Mouse (Mus musculus): ENCODE data around the gene Cyb561a3. TPM values are rescaled to one million over a fixed set of nuclear protein-coding genes. Genes with fewer than 3 reads are reported as not detected.

Cyb561a3 gene
- polyA plus RNA-seq, 1 experiment from 2014 or later = 14.5 TPM

GRCm38 (mm10) chr19:10591659-10592377 lies 14.8 kb downstream of the Cyb561a3 start:
- WGBS (ENCODE audit: insufficient replicate concordance) = 68% methylated on average over 6 of the region's 6 CpGs
- Histone ChIP-seq H3K4me1 (replicated peaks) (peaks cover 44% of the 10 kb centered on the region), H3K36me3 (replicated peaks) (peaks cover 75% of the 10 kb centered on the region), H3K27me3 (no peaks in the 10 kb centered on the region), H3K4me3 (replicated peaks) (no peak overlapping the region), H3K9ac (no peak overlapping the region), H3K27ac (replicated peaks) (peak overlapping the region; percentile 69), H3K4me2 (peak overlapping the region; percentile 30; the same call in 1 of the 2 replicates), H3K9me3 (replicated peaks) (no peaks in the 10 kb centered on the region)
- ATAC-seq (ENCODE audit: insufficient read depth) = peak; percentile 77

GRCm38 (mm10) chr19:10598188-10598587 lies 21.2 kb downstream of the Cyb561a3 start:
- H3K4me3 ChIP-seq (replicated peaks) = no peak overlapping the region
- H3K9me3 ChIP-seq (replicated peaks) = no peaks in the 10 kb centered on the region
- no peak overlapping the region for H3K27ac ChIP-seq (replicated peaks)
- peaks cover 27% of the 10 kb centered on the region for H3K4me1 ChIP-seq (replicated peaks)
- H3K36me3 ChIP-seq (replicated peaks) = peaks cover 66% of the 10 kb centered on the region
- no peaks in the 10 kb centered on the region for H3K27me3 ChIP-seq
- no peak for ATAC-seq (ENCODE audit: insufficient read depth)
- H3K9ac ChIP-seq = no peak overlapping the region
- H3K4me2 ChIP-seq = no peak overlapping the region
- WGBS (ENCODE audit: insufficient replicate concordance) = 30% methylated on average over 3 of the region's 3 CpGs

GRCm38 (mm10) chr19:10599648-10600047 lies 22.7 kb downstream of the Cyb561a3 start:
- H3K9me3 ChIP-seq (replicated peaks) = no peaks in the 10 kb centered on the region
- 90% methylated on average over 2 of the region's 2 CpGs for WGBS (ENCODE audit: insufficient replicate concordance)
- H3K36me3 ChIP-seq (replicated peaks) = peaks cover 53% of the 10 kb centered on the region
- H3K27me3 ChIP-seq = no peaks in the 10 kb centered on the region
- H3K4me1 ChIP-seq (replicated peaks) = peaks cover 35% of the 10 kb centered on the region
- no peak for ATAC-seq (ENCODE audit: insufficient read depth)
- H3K27ac ChIP-seq (replicated peaks) = no peak overlapping the region
- no peak overlapping the region for H3K9ac ChIP-seq
- no peak overlapping the region for H3K4me2 ChIP-seq
- H3K4me3 ChIP-seq (replicated peaks) = no peak overlapping the region

- H3K27ac ChIP-seq (replicated peaks) = peak overlapping the region; percentile 67
- 0 out of 2 replicates have a peak overlapping the region, but pooled peaks have one; percentile 1 for H3K9ac ChIP-seq
- no peak for ATAC-seq (ENCODE audit: insufficient read depth)
- H3K36me3 ChIP-seq (replicated peaks) = peaks cover 34% of the 10 kb centered on the region
- peak overlapping the region; percentile 38 for H3K4me3 ChIP-seq (replicated peaks)
- H3K9me3 ChIP-seq (replicated peaks) = no peaks in the 10 kb centered on the region
- H3K4me1 ChIP-seq (replicated peaks) = peaks cover 49% of the 10 kb centered on the region
- no peaks in the 10 kb centered on the region for H3K27me3 ChIP-seq
- peak overlapping the region; percentile 87 for H3K4me2 ChIP-seq
- WGBS (ENCODE audit: insufficient replicate concordance) = 26% methylated on average over 6 of the region's 6 CpGs
These were observed 25.3 kb downstream of the Cyb561a3 start for GRCm38 (mm10) chr19:10602247-10602769.

- ATAC-seq (ENCODE audit: insufficient read depth) = no peak
- H3K9ac ChIP-seq = peak overlapping the region; percentile 78; the same call in 1 of the 2 replicates
These were observed 25.8 kb downstream of the Cyb561a3 start for GRCm38 (mm10) chr19:10602787-10603186.

GRCm38 (mm10) chr19:10603660-10604523 lies 26.9 kb downstream of the Cyb561a3 start:
- Histone ChIP-seq H3K4me3 (replicated peaks) (peak overlapping the region; percentile 88), H3K9me3 (replicated peaks) (no peaks in the 10 kb centered on the region), H3K27me3 (no peaks in the 10 kb centered on the region), H3K27ac (replicated peaks) (peak overlapping the region; percentile 94), H3K4me1 (replicated peaks) (peaks cover 58% of the 10 kb centered on the region), H3K4me2 (peak overlapping the region; percentile 87), H3K9ac (peak overlapping the region; percentile 78; the same call in 1 of the 2 replicates), H3K36me3 (replicated peaks) (peaks cover 36% of the 10 kb centered on the region)
- ATAC-seq (ENCODE audit: insufficient read depth) = no peak
- WGBS (ENCODE audit: insufficient replicate concordance) = 69% methylated on average over 18 of the region's 18 CpGs

More at GRCm38 (mm10) chr19:10602787-10603186, 25.8 kb downstream of the Cyb561a3 start:
- no peaks in the 10 kb centered on the region for H3K9me3 ChIP-seq (replicated peaks)
- peak overlapping the region; percentile 38 for H3K4me3 ChIP-seq (replicated peaks)
- peaks cover 35% of the 10 kb centered on the region for H3K36me3 ChIP-seq (replicated peaks)
- peaks cover 54% of the 10 kb centered on the region for H3K4me1 ChIP-seq (replicated peaks)
- peak overlapping the region; percentile 94 for H3K27ac ChIP-seq (replicated peaks)
- H3K4me2 ChIP-seq = peak overlapping the region; percentile 87
- WGBS (ENCODE audit: insufficient replicate concordance) = 2% methylated on average over 9 of the region's 9 CpGs
- no peaks in the 10 kb centered on the region for H3K27me3 ChIP-seq

GRCm38 (mm10) chr19:10604534-10604933 lies 27.6 kb downstream of the Cyb561a3 start:
- no peak for ATAC-seq (ENCODE audit: insufficient read depth)
- H3K4me1 ChIP-seq (replicated peaks) = peaks cover 58% of the 10 kb centered on the region
- 34% methylated on average over 3 of the region's 3 CpGs for WGBS (ENCODE audit: insufficient replicate concordance)

GRCm38 (mm10) chr19:10605293-10605900 lies 28.4 kb downstream of the Cyb561a3 start, which contains the start of the genes Ddb1 and Tkfc:
Gene Ddb1 (plus strand): TSS chr19:10605327.
Gene Tkfc (minus strand): TSS chr19:10605654.
- Histone ChIP-seq H3K4me2 (peak within 1 kb of the TSS; percentile 87), H3K9me3 (replicated peaks) (no peaks in the 10 kb centered on the region), H3K36me3 (replicated peaks) (peaks cover 40% of the 10 kb centered on the region), H3K9ac (peak within 1 kb of the TSS; percentile 97), H3K27ac (replicated peaks) (peak within 1 kb of the TSS; percentile 94), H3K4me1 (replicated peaks) (peaks cover 58% of the 10 kb centered on the region), H3K4me3 (replicated peaks) (peak within 1 kb of the TSS; percentile 88), H3K27me3 (no peaks in the 10 kb centered on the region)
- peak; percentile 95 for ATAC-seq (ENCODE audit: insufficient read depth)
- under 1% methylated on average over 49 of the region's 49 CpGs for WGBS (ENCODE audit: insufficient replicate concordance)

More at GRCm38 (mm10) chr19:10604534-10604933, 27.6 kb downstream of the Cyb561a3 start:
- peaks cover 36% of the 10 kb centered on the region for H3K36me3 ChIP-seq (replicated peaks)
- peak overlapping the region; percentile 87 for H3K4me2 ChIP-seq
- H3K9me3 ChIP-seq (replicated peaks) = no peaks in the 10 kb centered on the region
- peak overlapping the region; percentile 88 for H3K4me3 ChIP-seq (replicated peaks)
- peak overlapping the region; percentile 94 for H3K27ac ChIP-seq (replicated peaks)
- H3K27me3 ChIP-seq = no peaks in the 10 kb centered on the region
- peak overlapping the region; percentile 78 for H3K9ac ChIP-seq

GRCm38 (mm10) chr19:10605901-10606622 lies 29.1 kb downstream of the Cyb561a3 start:
- Histone ChIP-seq H3K9me3 (replicated peaks) (no peaks in the 10 kb centered on the region), H3K36me3 (replicated peaks) (peaks cover 45% of the 10 kb centered on the region)
- 3% methylated on average over 20 of the region's 20 CpGs for WGBS (ENCODE audit: insufficient replicate concordance)

More at GRCm38 (mm10) chr19:10605901-10606622, 29.1 kb downstream of the Cyb561a3 start:
- H3K4me1 ChIP-seq (replicated peaks) = peaks cover 57% of the 10 kb centered on the region
- peak; percentile 29 for ATAC-seq (ENCODE audit: insufficient read depth)
- H3K9ac ChIP-seq = peak overlapping the region; percentile 97
- H3K4me3 ChIP-seq (replicated peaks) = peak overlapping the region; percentile 88
- H3K4me2 ChIP-seq = peak overlapping the region; percentile 87
- H3K27me3 ChIP-seq = no peaks in the 10 kb centered on the region
- H3K27ac ChIP-seq (replicated peaks) = peak overlapping the region; percentile 94

Data from liver, embryonic 15.5 days (tissue).